Mouse (Mus musculus) bone marrow macrophage, adult 2 months (primary cell): ENCODE results near the gene Fam136a.

Source experiments
- CTCF ChIP-seq: IDR thresholded peaks from 2 replicates; pipeline ENCODE4 v1.5.1; 2012; ENCODE audit warnings: low read depth, mild to moderate bottlenecking, low read length, moderate library complexity
- POLR2A ChIP-seq: IDR thresholded peaks from 2 replicates; pipeline ENCODE4 v1.6.1; 2012; ENCODE audit warnings: mild to moderate bottlenecking, low read depth, low read length, borderline replicate concordance

- TF ChIP-seq CTCF (peak; percentile 55; the same call in 1 of the 2 replicates), POLR2A (no peak)
Observed at GRCm38 (mm10) chr6:86365371-86366124, at the start of gene Fam136a.
